Mouse (Mus musculus) urinary bladder, postnatal 4 days (tissue): ENCODE measurements at regions not wholly inside any gene's neighbourhood (a gene's known extent, or its start where the extent isn't known, plus 50 kb on each side); places are given as distances from the start of the nearest gene placed in this dataset.
A peak's percentile ranks its signal among the peaks of the same experiment; 100 is the strongest.
"Not testable (repeated sequence)": the region's sequence is repeated elsewhere in the genome, so short reads cannot be mapped to it uniquely, and the experiment has no call there.

ENCODE experiments used
- DNase-seq, 2 experiments: peaks; one replicate each; pipeline ENCODE4 v3.0.0; 2021 to 2022; ENCODE audit warnings: low spot score in 2 of 2

DNA sequence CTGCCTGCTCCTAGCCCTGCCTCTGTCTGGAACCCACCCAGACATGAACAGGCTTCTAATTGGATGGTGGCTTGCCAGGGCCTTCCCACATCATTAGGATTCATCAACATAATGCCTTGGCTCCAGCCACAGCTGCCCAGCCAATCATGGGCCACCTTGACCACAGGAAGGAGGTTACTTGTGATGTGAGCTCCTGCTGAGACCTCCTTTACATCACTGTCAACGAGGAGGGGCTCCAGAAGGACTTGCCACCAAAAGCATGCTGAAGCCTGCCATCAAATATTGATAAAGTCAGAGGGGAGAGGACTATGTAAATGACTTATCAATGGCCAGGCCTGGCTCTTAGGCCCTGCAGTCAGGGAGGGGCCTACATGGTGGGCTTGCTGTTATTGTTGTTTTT, 175.6 kb downstream of the Map1s start:
- not testable (repeated sequence) for DNase-seq

DNA sequence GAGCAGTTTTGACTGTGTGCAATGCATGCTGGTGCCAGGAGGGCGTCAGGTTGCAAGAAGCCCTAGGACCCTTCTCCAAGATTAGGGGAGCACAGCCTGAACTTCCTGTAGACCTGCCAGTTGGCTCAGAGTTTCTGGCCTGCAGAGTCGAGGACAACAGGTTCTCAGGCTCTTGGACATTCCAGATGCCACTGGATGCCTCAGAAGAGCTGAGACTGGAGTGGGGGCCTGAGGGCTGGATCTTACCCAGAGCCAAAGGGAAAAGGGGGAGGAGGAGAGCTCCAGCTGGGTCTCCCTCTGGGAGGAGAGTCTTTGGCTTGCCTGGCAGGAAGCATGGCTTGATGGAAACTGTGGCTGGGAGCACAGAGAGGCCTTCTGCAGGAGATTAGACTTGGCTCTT, 145.4 kb upstream of the Myo9b start:
- DNase-seq = peak in 1 of 2 experiments; percentile 63

DNA sequence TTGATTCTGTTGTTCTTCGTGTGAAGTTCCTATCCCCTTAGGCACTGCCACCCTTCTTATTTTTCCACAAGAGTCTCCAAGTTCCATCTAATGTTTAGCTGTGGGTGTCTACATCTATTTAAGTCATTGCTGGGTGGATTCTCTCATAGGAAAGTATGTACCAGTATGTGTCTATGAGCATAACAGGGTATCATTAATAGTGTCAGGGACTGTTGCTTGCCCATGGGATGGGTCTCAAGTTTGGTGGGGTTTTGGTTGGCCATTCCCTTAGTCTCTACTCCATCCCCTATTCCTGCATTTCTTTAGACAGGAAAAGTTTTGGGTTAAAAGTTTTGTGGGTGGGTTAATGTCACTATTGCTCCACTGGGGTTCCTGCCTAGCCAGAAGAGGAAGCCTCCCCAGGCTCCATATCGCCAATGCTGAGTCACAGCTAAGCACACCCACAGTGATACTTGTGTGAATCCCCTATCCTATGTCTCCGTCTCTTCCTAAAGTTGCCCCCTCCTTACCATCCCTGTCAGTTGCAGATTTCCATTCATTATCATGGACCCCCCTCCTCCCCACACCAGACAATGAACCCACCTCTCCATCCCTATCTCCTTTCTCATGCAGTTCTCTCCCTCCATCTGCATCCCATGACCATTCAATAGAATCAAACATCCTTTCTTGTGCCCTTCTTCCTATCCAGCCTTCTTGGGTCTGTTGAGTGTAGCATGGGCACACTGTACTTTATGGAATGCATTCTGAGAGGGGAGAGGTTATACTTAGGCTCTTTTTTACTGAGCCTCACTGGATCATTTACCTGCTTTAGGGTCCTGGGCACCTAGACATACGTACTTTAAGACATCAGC, 141.9 kb upstream of the Myo9b start:
- no peak for DNase-seq

DNA sequence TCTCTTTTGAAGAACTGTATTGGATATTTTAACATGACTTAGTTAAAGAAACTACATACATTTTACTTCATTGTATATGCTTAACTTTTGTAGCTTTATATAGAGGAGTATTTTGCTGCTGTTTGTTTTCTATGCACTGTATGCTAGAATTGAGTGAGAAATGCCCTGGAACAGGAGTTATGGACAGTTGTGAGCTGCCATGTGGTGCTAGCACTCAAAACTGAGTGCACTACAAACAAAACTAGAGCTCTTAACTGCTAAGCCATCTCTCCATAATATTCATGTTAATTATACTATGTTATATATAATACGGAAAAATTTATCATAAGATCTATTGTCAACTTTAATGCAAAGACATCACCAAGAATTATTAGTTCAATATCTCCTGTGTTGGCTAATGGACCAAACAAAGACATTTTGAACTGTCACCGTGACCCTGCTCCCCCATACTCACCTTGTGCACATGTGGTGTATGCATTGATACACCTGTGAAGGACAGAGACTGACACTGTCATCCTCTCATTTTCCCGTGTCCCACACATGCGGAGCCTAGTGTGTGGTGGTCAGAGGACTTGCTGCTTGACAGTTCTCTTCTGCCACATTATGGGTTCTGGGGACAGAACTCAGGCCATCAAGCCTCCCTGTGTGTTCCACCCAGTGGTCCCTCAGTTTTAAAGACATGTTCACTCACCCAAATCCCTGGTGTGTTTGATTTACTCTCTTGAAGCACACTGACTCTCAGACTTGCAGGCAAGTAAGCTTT, 141.0 kb upstream of the Myo9b start:
- DNase-seq = peak in 1 of 2 experiments; percentile 18

DNA sequence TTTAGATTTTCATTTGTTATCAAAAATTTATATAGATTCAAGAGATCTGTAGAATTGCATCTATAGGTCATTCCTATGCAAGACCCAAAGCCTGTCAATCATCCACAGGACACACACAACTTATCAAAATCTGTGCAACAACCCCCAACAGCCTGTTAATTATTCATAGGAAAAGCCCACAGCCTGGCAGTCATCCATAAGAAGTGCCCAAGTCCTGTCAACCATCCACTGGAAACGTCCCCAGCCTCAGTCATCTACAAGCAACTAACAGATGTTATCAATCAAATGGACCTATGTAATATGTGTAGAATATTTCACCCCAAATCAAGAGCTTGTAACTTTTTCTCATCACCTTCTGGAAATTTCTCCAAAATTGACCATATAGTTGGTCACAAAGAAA, 139.6 kb upstream of the Myo9b start:
- peak in 1 of 2 experiments; percentile 19 for DNase-seq

DNA sequence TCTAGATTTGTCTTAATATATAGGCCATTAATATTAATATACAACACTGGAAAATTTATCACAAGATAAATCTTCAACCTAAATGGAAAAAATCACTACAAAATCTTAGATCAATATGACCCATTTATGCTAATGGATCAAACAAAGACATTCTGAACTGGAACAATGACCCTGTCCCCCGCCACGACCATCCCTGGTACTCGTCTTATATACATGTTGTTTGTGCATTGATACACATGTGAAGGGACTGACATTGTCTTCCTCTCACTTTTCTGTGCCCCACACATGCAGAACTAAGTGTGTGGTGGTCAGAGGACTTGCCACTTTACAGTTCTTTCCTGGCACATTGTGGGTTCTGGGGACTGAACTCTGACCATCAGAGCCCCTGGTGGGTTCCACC, 135.4 kb upstream of the Myo9b start:
- DNase-seq = not testable (repeated sequence)

DNA sequence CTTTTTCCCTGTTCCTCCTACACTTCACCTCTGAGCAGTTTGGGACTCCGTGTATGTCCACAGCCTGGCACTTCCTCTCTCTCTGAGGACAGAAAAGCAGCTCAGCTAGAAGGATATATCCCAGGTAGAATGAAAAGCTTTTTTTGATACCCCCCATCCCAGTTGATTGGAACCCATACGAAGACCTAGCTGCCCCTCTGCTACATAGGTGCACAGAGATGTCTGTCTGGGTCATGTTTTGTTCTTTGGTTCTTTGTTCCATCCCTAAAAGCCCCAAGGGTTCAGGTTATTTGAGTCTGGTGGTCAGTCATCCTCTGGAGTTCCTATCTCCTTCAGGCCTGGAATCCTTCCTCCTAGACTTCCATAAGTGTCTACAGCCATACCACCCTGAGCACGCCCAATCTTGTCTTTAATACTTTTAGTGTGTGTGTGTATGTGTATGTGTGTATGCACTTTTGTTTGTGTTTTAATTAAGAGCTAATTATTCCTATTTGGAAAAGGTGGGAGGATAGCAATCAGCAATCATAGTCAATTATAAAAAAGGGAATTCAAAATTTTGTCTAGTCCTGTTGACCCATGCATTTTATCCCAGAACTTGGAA, 130.0 kb upstream of the Myo9b start:
- DNase-seq = not testable (repeated sequence)

DNA sequence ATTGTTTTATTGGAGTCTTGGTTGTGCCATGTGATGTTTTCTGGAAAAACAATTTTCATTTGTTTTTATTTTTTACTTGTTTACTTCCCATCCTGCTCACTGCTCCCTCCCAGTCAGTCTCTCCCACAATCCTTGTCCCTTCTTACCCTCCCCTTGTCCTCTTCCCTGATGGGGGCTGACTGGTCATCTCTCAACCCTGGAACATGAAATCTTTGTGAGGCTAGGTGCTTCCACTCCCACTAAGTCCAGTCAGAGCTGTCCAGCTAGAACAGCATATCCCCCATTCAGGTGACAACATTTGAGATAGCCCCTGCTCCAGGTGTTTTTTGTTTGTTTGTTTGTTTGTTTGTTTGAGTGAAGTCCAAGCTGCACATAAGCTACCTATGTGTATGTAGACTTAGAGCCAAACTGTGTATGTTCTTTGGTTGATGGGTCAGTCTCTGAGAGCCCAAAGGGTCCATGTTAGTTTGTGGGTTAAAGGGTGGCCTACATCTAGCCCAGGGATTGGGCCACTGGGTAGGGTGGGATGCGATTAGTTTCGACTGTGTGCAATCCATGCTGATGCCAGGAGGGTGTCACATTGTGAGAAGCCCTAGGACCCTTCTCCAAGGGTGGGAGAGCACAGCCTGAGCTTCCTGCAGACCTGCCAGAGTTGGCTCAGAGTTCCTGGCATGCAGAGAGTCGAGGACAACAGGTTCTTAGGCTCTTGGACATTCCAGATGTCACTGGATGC, 100.9 kb upstream of the Myo9b start:
- DNase-seq = not testable (repeated sequence)

DNA sequence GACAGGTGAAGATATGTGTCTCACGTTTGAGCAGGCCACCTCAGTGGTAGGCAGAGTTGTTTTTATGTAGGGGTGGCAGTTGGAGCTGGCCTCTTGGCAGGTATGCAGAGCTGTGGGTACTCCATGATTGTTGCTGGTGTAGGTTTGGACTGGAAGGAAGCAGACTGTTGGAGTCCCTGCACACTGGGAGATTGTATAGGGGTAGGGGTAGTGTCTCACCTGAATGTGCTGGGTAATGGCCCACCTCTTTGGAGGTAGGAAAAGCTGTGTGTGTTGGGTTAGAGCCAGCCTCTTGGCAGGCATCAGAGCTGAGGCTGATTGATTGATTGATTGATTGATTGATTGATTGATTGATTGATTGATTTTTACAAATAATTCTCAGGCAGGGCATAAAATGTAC, 79.6 kb upstream of the Myo9b start:
- not testable (repeated sequence) for DNase-seq

DNA sequence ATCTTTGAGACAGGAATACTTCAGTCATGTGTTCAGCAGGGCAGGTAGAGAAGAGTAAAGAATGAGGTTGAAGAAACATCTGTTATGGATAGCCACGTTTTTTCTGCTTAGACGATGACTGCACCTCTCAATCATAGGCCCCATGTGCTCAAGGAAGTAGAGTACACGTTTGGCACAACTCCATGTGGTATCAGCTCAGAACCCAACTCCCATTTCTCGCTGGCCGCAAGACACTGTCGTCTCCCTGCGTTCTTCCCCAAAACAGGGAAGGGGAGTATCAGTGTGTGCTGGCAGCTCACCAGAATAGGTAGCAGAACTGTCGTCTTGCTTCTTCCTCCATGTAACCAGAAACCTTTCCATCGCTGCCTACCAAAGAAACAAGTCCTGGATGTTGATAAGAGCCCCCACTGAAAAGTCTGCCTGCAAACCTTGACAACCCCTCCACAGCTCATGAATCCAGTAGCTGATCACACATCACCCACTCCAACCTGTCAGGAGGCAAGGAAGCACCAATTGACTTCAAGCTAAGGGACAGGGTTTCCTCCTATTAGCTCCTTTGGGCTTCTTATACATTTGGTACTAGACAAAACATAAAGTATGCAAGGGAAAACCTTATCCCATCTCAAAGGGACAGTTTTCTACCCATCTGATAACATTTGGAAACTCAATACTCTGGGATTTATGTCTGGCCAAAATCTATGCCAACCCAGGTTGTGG, 77.3 kb upstream of the Myo9b start:
- DNase-seq = not testable (repeated sequence)
